23 mouse cellular contexts compared by ENCODE assay signal in genomic region chr4:94394462-94394861, GRCm38 (mm10).
"Had no signal": no experiment of that assay in that cellular context is flagged by ENCODE, and none has a peak within 500 bp of the region (broad histone marks: within the 10 kb centered on the region; RNA-seq: fewer than 3 reads in every experiment).

No protein-coding gene starts in this region.

- ATAC-seq: liver, postnatal 0 days; lung, postnatal 0 days had no signal

- H3K27ac ChIP-seq: liver, embryonic 13.5 days; liver, embryonic 15.5 days; lung, embryonic 15.5 days; macrophage; neural tube, embryonic 13.5 days; neural tube, embryonic 15.5 days; stomach, embryonic 15.5 days; stomach, postnatal 0 days had no signal

- DNase-seq: liver, embryonic 13.5 days; liver, postnatal 0 days; lung, adult 2 months; lung, postnatal 14 days; lung, postnatal 36 days; retina, postnatal 1 day; right cerebral cortex, adult 18-20 months; right cerebral cortex, postnatal 25 days; right cerebral cortex, postnatal 4 days; thymus, adult 2 months; thymus, postnatal 25 days; thymus, postnatal 4 days had no signal

- H3K9ac ChIP-seq: liver, embryonic 13.5 days; liver, embryonic 15.5 days; liver, postnatal 0 days; lung, embryonic 15.5 days; neural tube, embryonic 13.5 days; neural tube, embryonic 15.5 days; stomach, embryonic 15.5 days had no signal

- H3K36me3 ChIP-seq: liver, embryonic 13.5 days; liver, embryonic 15.5 days; lung, embryonic 15.5 days; neural tube, embryonic 13.5 days; neural tube, embryonic 15.5 days; stomach, embryonic 15.5 days had no signal

- H3K4me3 ChIP-seq: liver, embryonic 13.5 days; liver, embryonic 15.5 days; lung, embryonic 15.5 days; megakaryocyte, embryonic 14.5 days; myocyte; neural tube, embryonic 13.5 days; neural tube, embryonic 15.5 days; stomach, embryonic 15.5 days had no signal

- H3K4me2 ChIP-seq: liver, embryonic 11.5 days; liver, embryonic 13.5 days; liver, embryonic 15.5 days; lung, embryonic 15.5 days; neural tube, embryonic 13.5 days; neural tube, embryonic 15.5 days; stomach, embryonic 15.5 days had no signal

- H3K4me1 ChIP-seq: liver, embryonic 13.5 days; liver, embryonic 15.5 days; lung, embryonic 15.5 days; megakaryocyte, embryonic 14.5 days; neural tube, embryonic 13.5 days; neural tube, embryonic 15.5 days; stomach, embryonic 15.5 days had no signal

- H3K9me3 ChIP-seq: liver, embryonic 13.5 days; liver, embryonic 15.5 days; lung, embryonic 15.5 days; megakaryocyte, embryonic 14.5 days; neural tube, embryonic 13.5 days; neural tube, embryonic 15.5 days; stomach, embryonic 15.5 days had no signal

- H3K27me3 ChIP-seq: liver, embryonic 13.5 days; liver, embryonic 15.5 days; lung, embryonic 15.5 days; megakaryocyte, embryonic 14.5 days; neural tube, embryonic 13.5 days; neural tube, embryonic 15.5 days; stomach, embryonic 15.5 days had no signal
